Mouse (Mus musculus): ENCODE results near the gene Golga7b.

- TF ChIP-seq CTCF (IDR thresholded peaks at IDR 0.05; ENCODE audit: control insufficient read depth, insufficient read depth, low read length) = no peak
- no peak for TF ChIP-seq POLR2A (IDR thresholded peaks at IDR 0.05; ENCODE audit: borderline replicate concordance, control insufficient read depth, low read depth, low read length)
Measured at GRCm38 (mm10) chr19:42240881-42241280, 6.5 kb upstream of the Golga7b start.

All from bone marrow, adult 2 months (tissue).